Mouse (Mus musculus) MEL (cell line): ENCODE measurements at regions not wholly inside any gene's neighbourhood (a gene's known extent, or its start where the extent isn't known, plus 50 kb on each side); places are given as distances from the start of the nearest gene placed in this dataset.

Experiments used
- DNase-seq: peaks from one replicate; pipeline ENCODE4 v3.0.0; 2011; ENCODE audit warnings: low read depth, low spot score
- H3K27ac ChIP-seq: 2 replicates; pipeline ENCODE4 v1.5.1; 2012; ENCODE audit warnings: low read depth, mild to moderate bottlenecking, control low read depth, low read length, moderate library complexity; ENCODE audit not compliant: control insufficient read depth
- H3K27me3 ChIP-seq, 2 experiments: fragments of 150-350 bp in 1 of 2; sonication (generic) in 1 of 2; 2 replicates each; pipeline ENCODE4 v1.6.1; 2012; ENCODE audit warnings: low read length in 2 of 2, mild to moderate bottlenecking in 2 of 2, improper control_type of control experiment in 1 of 2, moderate library complexity in 1 of 2; ENCODE audit not compliant: insufficient read depth in 2 of 2, control insufficient read depth in 1 of 2
- H3K36me3 ChIP-seq, 2 experiments: 2 replicates each; pipeline ENCODE4 v1.6.1; 2012 to 2014; ENCODE audit warnings: low read length in 2 of 2, improper control_type of control experiment in 1 of 2, inconsistent platforms in 1 of 2, mild to moderate bottlenecking in 1 of 2; ENCODE audit not compliant: insufficient read depth in 2 of 2, control insufficient read depth in 1 of 2
- H3K4me1 ChIP-seq, 2 experiments: fragments of 150-350 bp in 1 of 2; sonication (generic) in 1 of 2; 2 replicates each; pipeline ENCODE4 v1.6.1; 2012; ENCODE audit warnings: low read length in 2 of 2, improper control_type of control experiment in 1 of 2, mild to moderate bottlenecking in 1 of 2; ENCODE audit not compliant: insufficient read depth in 2 of 2, control insufficient read depth in 1 of 2
- H3K4me3 ChIP-seq, 2 experiments: fragments of 150-350 bp in 1 of 2; sonication (generic) in 1 of 2; 2 replicates each; pipeline ENCODE4 v1.5.1; 2012; ENCODE audit warnings: low read depth in 2 of 2, low read length in 2 of 2, mild to moderate bottlenecking in 2 of 2, moderate library complexity in 2 of 2, control low read depth in 1 of 2, improper control_type of control experiment in 1 of 2; ENCODE audit not compliant: control insufficient read depth in 1 of 2, insufficient read depth in 1 of 2
- H3K79me2 ChIP-seq: 2 replicates; pipeline ENCODE4 v1.6.1; 2012; ENCODE audit warnings: mild to moderate bottlenecking, low read length, moderate library complexity; ENCODE audit not compliant: control insufficient read depth, poor library complexity, insufficient read depth
- H3K9ac ChIP-seq: 2 replicates; pipeline ENCODE4 v1.6.1; 2012; ENCODE audit warnings: low read depth, mild to moderate bottlenecking, control low read depth, low read length, moderate library complexity; ENCODE audit not compliant: control insufficient read depth, poor library complexity, severe bottlenecking
- H3K9me3 ChIP-seq: fragments of 150-350 bp; sonication (generic); replicated peaks from 2 replicates; pipeline ENCODE4 v1.6.1; 2012; ENCODE audit warnings: mild to moderate bottlenecking, low read length, improper control_type of control experiment, moderate library complexity; ENCODE audit not compliant: insufficient read depth
- BHLHE40 ChIP-seq: IDR thresholded peaks from 2 replicates; pipeline ENCODE4 v1.6.1; 2012; ENCODE audit warnings: low read depth, mild to moderate bottlenecking, inconsistent platforms, low read length, improper control_type of control experiment, borderline replicate concordance
- CHD1 ChIP-seq: IDR thresholded peaks from 2 replicates; pipeline ENCODE4 v1.6.1; 2012; ENCODE audit warnings: low read depth, mild to moderate bottlenecking, inconsistent platforms, low read length, improper control_type of control experiment
- CHD2 ChIP-seq: IDR thresholded peaks from 2 replicates; pipeline ENCODE4 v1.6.1; 2011; ENCODE audit warnings: low read length, improper control_type of control experiment
- CTCF ChIP-seq, 3 experiments: IDR thresholded peaks in 2 of 3; conservative IDR thresholded peaks in 1 of 3; 2 replicates each; pipeline ENCODE4 v1.5.1; 2011 to 2012; ENCODE audit warnings: low read length in 3 of 3, low read depth in 2 of 3, mild to moderate bottlenecking in 2 of 3, improper control_type of control experiment in 1 of 3, inconsistent platforms in 1 of 3, mixed read lengths in 1 of 3, moderate library complexity in 1 of 3; ENCODE audit not compliant: control insufficient read depth in 1 of 3, insufficient read depth in 1 of 3, poor library complexity in 1 of 3, severe bottlenecking in 1 of 3
- EP300 ChIP-seq, 2 experiments: IDR thresholded peaks; 2 replicates each; pipeline ENCODE4 v1.6.1; 2011; ENCODE audit warnings: improper control_type of control experiment in 2 of 2, low read length in 2 of 2, low read depth in 1 of 2, mild to moderate bottlenecking in 1 of 2
- ETS1 ChIP-seq: IDR thresholded peaks from 2 replicates; pipeline ENCODE4 v1.6.1; 2012; ENCODE audit warnings: low read depth, mild to moderate bottlenecking, inconsistent platforms, low read length, improper control_type of control experiment, moderate library complexity
- HCFC1 ChIP-seq: IDR thresholded peaks from 2 replicates; pipeline ENCODE4 v1.6.1; 2012; ENCODE audit warnings: low read depth, mild to moderate bottlenecking, inconsistent platforms, low read length, improper control_type of control experiment, moderate library complexity
- MAZ ChIP-seq: IDR thresholded peaks from 2 replicates; pipeline ENCODE4 v1.6.1; 2012; ENCODE audit warnings: low read depth, mild to moderate bottlenecking, inconsistent platforms, low read length, improper control_type of control experiment
- MXI1 ChIP-seq: IDR thresholded peaks from 2 replicates; pipeline ENCODE4 v1.6.1; 2011; ENCODE audit warnings: mild to moderate bottlenecking, low read depth, low read length, improper control_type of control experiment
- MYB ChIP-seq: IDR thresholded peaks from 2 replicates; pipeline ENCODE4 v1.6.1; 2011; ENCODE audit warnings: mild to moderate bottlenecking, low read depth, low read length, improper control_type of control experiment
- NELFE ChIP-seq: IDR thresholded peaks from 2 replicates; pipeline ENCODE4 v1.6.1; 2011; ENCODE audit warnings: low read depth, low read length, improper control_type of control experiment
- POLR2AphosphoS5 ChIP-seq: IDR thresholded peaks from 2 replicates; pipeline ENCODE4 v1.6.1; 2012; ENCODE audit warnings: low read depth, borderline replicate concordance, mild to moderate bottlenecking, inconsistent platforms, low read length, moderate library complexity, mixed read lengths
- RCOR1 ChIP-seq: IDR thresholded peaks from 2 replicates; pipeline ENCODE4 v1.6.1; 2012; ENCODE audit warnings: low read depth, mild to moderate bottlenecking, inconsistent platforms, low read length, improper control_type of control experiment
- SMC3 ChIP-seq: IDR thresholded peaks from 2 replicates; pipeline ENCODE4 v1.6.1; 2011; ENCODE audit warnings: low read depth, low read length, improper control_type of control experiment
- TAL1 ChIP-seq: IDR thresholded peaks from 2 replicates; pipeline ENCODE4 v1.6.1; 2012; ENCODE audit warnings: mild to moderate bottlenecking, inconsistent platforms, low read length, moderate library complexity, mixed read lengths
- TCF12 ChIP-seq: IDR thresholded peaks from 2 replicates; pipeline ENCODE4 v1.6.1; 2014; ENCODE audit warnings: low read depth, mild to moderate bottlenecking, inconsistent platforms, low read length, improper control_type of control experiment, moderate library complexity
- UBTF ChIP-seq: IDR thresholded peaks from 2 replicates; pipeline ENCODE4 v1.6.1; 2012; ENCODE audit warnings: low read depth, mild to moderate bottlenecking, inconsistent platforms, low read length, improper control_type of control experiment, moderate library complexity, borderline replicate concordance; ENCODE audit not compliant: insufficient read depth
- USF1 ChIP-seq: IDR thresholded peaks from 2 replicates; pipeline ENCODE4 v1.6.1; 2014; ENCODE audit warnings: low read depth, mild to moderate bottlenecking, inconsistent platforms, low read length, improper control_type of control experiment, moderate library complexity
- ZKSCAN1 ChIP-seq: IDR thresholded peaks from 2 replicates; pipeline ENCODE4 v1.6.1; 2012; ENCODE audit warnings: low read depth, mild to moderate bottlenecking, inconsistent platforms, low read length, improper control_type of control experiment, moderate library complexity

DNA sequence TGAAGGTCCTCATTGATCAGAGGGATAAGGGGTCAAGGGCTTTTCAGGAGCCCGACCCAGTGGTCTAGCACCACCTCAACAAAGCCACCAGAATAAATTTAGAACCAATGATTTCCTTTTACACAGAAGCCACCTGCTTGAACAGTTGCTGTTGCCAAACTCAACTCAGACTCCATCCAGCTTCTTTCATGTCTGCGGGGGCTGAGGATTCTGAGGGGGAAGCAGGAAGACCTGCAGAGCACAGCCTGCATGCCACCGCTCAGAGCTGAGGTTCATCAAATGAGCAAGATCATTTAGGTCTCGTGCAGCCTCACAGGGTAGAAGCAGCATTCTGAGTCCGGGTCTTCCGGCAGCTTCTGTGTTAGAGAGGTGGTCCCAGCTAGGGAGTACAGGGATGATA is 231.6 kb upstream of the Kazn start:
- no peaks in the 10 kb centered on the region for H3K4me1 ChIP-seq
- TF ChIP-seq MXI1: no peak
- no peak for TF ChIP-seq NELFE
- TF ChIP-seq SMC3: no peak
- no peak for TF ChIP-seq TAL1
- no peak for TF ChIP-seq CHD2
- no peak for TF ChIP-seq USF1
- no peak for TF ChIP-seq MYB
- TF ChIP-seq UBTF: no peak
- no peak for TF ChIP-seq ETS1
- no peak for TF ChIP-seq EP300 (IDR thresholded peaks at IDR 0.05; ENCODE audit: low read depth in 1 of 2, low read length in 2 of 2)
- no peak for TF ChIP-seq TCF12
- TF ChIP-seq CTCF (IDR thresholded peaks at IDR 0.05 in 2 of 3, conservative IDR thresholded peaks at IDR 0.05 in 1 of 3; ENCODE audit: control insufficient read depth in 1 of 3, insufficient read depth in 1 of 3, low read depth in 2 of 3, low read length in 3 of 3, poor library complexity in 1 of 3, severe bottlenecking in 1 of 3): no peak
- no peak for TF ChIP-seq ZKSCAN1
- no peak overlapping the region for H3K4me3 ChIP-seq
- no peaks in the 10 kb centered on the region for H3K36me3 ChIP-seq
- DNase-seq: no peak
- H3K27me3 ChIP-seq: no peaks in the 10 kb centered on the region
- H3K27ac ChIP-seq: no peak overlapping the region
- H3K9me3 ChIP-seq: no peaks in the 10 kb centered on the region
- H3K9ac ChIP-seq: no peak overlapping the region
- H3K79me2 ChIP-seq: no peaks in the 10 kb centered on the region

- no peaks in the 10 kb centered on the region for H3K79me2 ChIP-seq
- H3K4me1 ChIP-seq: no peaks in the 10 kb centered on the region
- no peak for DNase-seq
- no peak overlapping the region for H3K4me3 ChIP-seq
- H3K9ac ChIP-seq: no peak overlapping the region
- H3K27me3 ChIP-seq: no peaks in the 10 kb centered on the region
- H3K27ac ChIP-seq: no peak overlapping the region
- no peak for TF ChIP-seq POLR2AphosphoS5
- TF ChIP-seq HCFC1: no peak
- no peak for TF ChIP-seq MXI1
- no peak for TF ChIP-seq CHD1
- no peak for TF ChIP-seq BHLHE40
- no peak for TF ChIP-seq TAL1
- no peak for TF ChIP-seq RCOR1
- no peak for TF ChIP-seq MAZ
- TF ChIP-seq, all 39 proteins: peak for 0
- Histone ChIP-seq H3K9me3 (no peaks in the 10 kb centered on the region), H3K36me3 (no peaks in the 10 kb centered on the region)
Measured at GRCm38 (mm10) chr4:142467920-142468319, 228.7 kb upstream of the Kazn start.
